In genomic region chr7:80134454-80135172, GRCm38 (mm10) we compare ENCODE assay signal across 8 mouse cellular contexts. TPM values are rescaled to one million over a fixed set of nuclear protein-coding genes. Genes with fewer than 3 reads are reported as not detected.
A peak's percentile ranks its signal among the peaks of the same experiment; 100 is the strongest.
DNase-seq lines count a peak whose midpoint lies in the region; ATAC-seq and TF ChIP-seq lines count a peak whose summit lies in the region.

No protein-coding gene starts in this region.

- 40% methylated on average over 8 of the region's 8 CpGs for WGBS in forebrain, embryonic 13.5 days
- 61% methylated on average over 8 of the region's 8 CpGs for WGBS in forebrain, embryonic 11.5 days
- whole genome bisulfite sequencing in kidney, embryonic 16.5 days = 35% methylated on average over 8 of the region's 8 CpGs
- WGBS in liver, adult 2 months = 13% methylated on average over 8 of the region's 8 CpGs

- no peak for TF ChIP-seq POLR2A in liver, adult 2 months (IDR thresholded peaks at IDR 0.05; ENCODE audit: extremely low read depth, insufficient read depth, low read length)

- H3K9me3 ChIP-seq in forebrain, embryonic 13.5 days (replicated peaks) = peaks cover 12% of the 10 kb centered on the region
- no peaks in the 10 kb centered on the region; the same call in 1 of the 2 replicates for H3K9me3 ChIP-seq in forebrain, embryonic 11.5 days (ENCODE audit: control insufficient read depth, low read length)
- H3K9me3 ChIP-seq in kidney, embryonic 16.5 days (ENCODE audit: low read length) = peaks cover 6% of the 10 kb centered on the region

- H3K4me2 ChIP-seq in forebrain, embryonic 13.5 days = peak overlapping the region; percentile 15
- no peak overlapping the region for H3K4me2 ChIP-seq in forebrain, embryonic 11.5 days (ENCODE audit: low read depth, low read length, severe bottlenecking)
- H3K4me2 ChIP-seq in kidney, embryonic 16.5 days (replicated peaks; ENCODE audit: low read depth, low read length) = no peak overlapping the region

- peaks cover 15% of the 10 kb centered on the region for H3K4me1 ChIP-seq in forebrain, embryonic 13.5 days
- H3K4me1 ChIP-seq in forebrain, embryonic 11.5 days (replicated peaks; ENCODE audit: control insufficient read depth, insufficient read depth, low read length) = no peaks in the 10 kb centered on the region
- H3K4me1 ChIP-seq in kidney, embryonic 16.5 days (ENCODE audit: insufficient read depth, low read length) = peaks cover 8% of the 10 kb centered on the region
- H3K4me1 ChIP-seq in liver, adult 2 months (ENCODE audit: control insufficient read depth, insufficient read depth, low read length) = peaks cover 21% of the 10 kb centered on the region

- no peaks in the 10 kb centered on the region for H3K79me2 ChIP-seq in liver, adult 2 months (ENCODE audit: control insufficient read depth, insufficient read depth, low read length)

- no peak for DNase-seq in forebrain, embryonic 11.5 days (ENCODE audit: low spot score)
- peak; percentile 48 for DNase-seq in cerebellum, adult 9-11 months
- peak; percentile 89 to 90 for DNase-seq in heart, adult 18-20 months
- DNase-seq in liver, adult 2 months (ENCODE audit: extremely low read depth, low read depth, low spot score) = peak; percentile 82
- peak; percentile 82 for DNase-seq in ovary, postnatal 36 days (ENCODE audit: low spot score)
- DNase-seq in embryo, embryonic 10.5 days (ENCODE audit: low spot score) = no peak

- H3K9ac ChIP-seq in forebrain, embryonic 13.5 days = peak overlapping the region; percentile 37; the same call in 1 of the 2 replicates
- no peak overlapping the region for H3K9ac ChIP-seq in forebrain, embryonic 11.5 days (ENCODE audit: low read length)
- no peak overlapping the region for H3K9ac ChIP-seq in kidney, embryonic 16.5 days (replicated peaks; ENCODE audit: low read length)
- H3K9ac ChIP-seq in liver, adult 2 months (ENCODE audit: low read depth, low read length) = peak overlapping the region; percentile 23; the same call in 1 of the 2 replicates

- no peaks in the 10 kb centered on the region for H3K36me3 ChIP-seq in forebrain, embryonic 13.5 days (ENCODE audit: poor library complexity, severe bottlenecking)
- H3K36me3 ChIP-seq in forebrain, embryonic 11.5 days (ENCODE audit: control insufficient read depth, insufficient read depth, low read length) = no peaks in the 10 kb centered on the region
- no peaks in the 10 kb centered on the region for H3K36me3 ChIP-seq in kidney, embryonic 16.5 days (ENCODE audit: insufficient read depth, low read length)
- no peaks in the 10 kb centered on the region for H3K36me3 ChIP-seq in liver, adult 2 months (ENCODE audit: control insufficient read depth, insufficient read depth, low read length)

- H3K27ac ChIP-seq in forebrain, embryonic 13.5 days = peak overlapping the region; percentile 74
- H3K27ac ChIP-seq in forebrain, embryonic 11.5 days (ENCODE audit: low read depth, low read length) = no peak overlapping the region
- peak overlapping the region; percentile 5; the same call in 1 of the 2 replicates for H3K27ac ChIP-seq in kidney, embryonic 16.5 days (ENCODE audit: low read length)
- peak overlapping the region; percentile 35 for H3K27ac ChIP-seq in liver, adult 2 months (replicated peaks; ENCODE audit: insufficient read depth, low read depth, low read length)

- no peaks in the 10 kb centered on the region for H3K27me3 ChIP-seq in forebrain, embryonic 13.5 days
- H3K27me3 ChIP-seq in forebrain, embryonic 11.5 days (ENCODE audit: control insufficient read depth, insufficient read depth, low read length) = no peaks in the 10 kb centered on the region
- no peaks in the 10 kb centered on the region for H3K27me3 ChIP-seq in kidney, embryonic 16.5 days (ENCODE audit: insufficient read depth, low read length)
- no peaks in the 10 kb centered on the region for H3K27me3 ChIP-seq in liver, adult 2 months (ENCODE audit: control insufficient read depth, insufficient read depth, low read length)

- ATAC-seq in forebrain, embryonic 13.5 days = peak; percentile 85
- ATAC-seq in forebrain, embryonic 11.5 days (replicated peaks; ENCODE audit: low FRiP score) = no peak
- ATAC-seq in kidney, embryonic 16.5 days (ENCODE audit: low FRiP score, low TSS enrichment) = peak; percentile 72

- no peak for TF ChIP-seq CTCF in liver, adult 2 months (IDR thresholded peaks at IDR 0.05; ENCODE audit: low read depth, low read length)

- H3K4me3 ChIP-seq in forebrain, embryonic 13.5 days = no peak overlapping the region
- no peak overlapping the region for H3K4me3 ChIP-seq in forebrain, embryonic 11.5 days (ENCODE audit: low read depth, low read length)
- no peak overlapping the region for H3K4me3 ChIP-seq in kidney, embryonic 16.5 days (ENCODE audit: low read length)
- no peak overlapping the region for H3K4me3 ChIP-seq in liver, adult 2 months (ENCODE audit: insufficient read depth, low read depth, low read length)

RNA-seq across cellular contexts. Expression of gene Idh2, which starts 19.4 kb away (rescaled TPM):
- polyA plus RNA-seq in forebrain, embryonic 13.5 days (2015; fragmentation: Nextera tagmentation; extraction: Ambion mirVana) = 351 and 386 TPM in 2 replicates
- 403 and 425 TPM in 2 replicates for polyA plus RNA-seq in forebrain, embryonic 11.5 days (2014; fragmentation: Nextera tagmentation; extraction: Ambion mirVana)
- total RNA-seq in heart, adult 18-20 months (2021) = 1,000 to 10,000 TPM; 2,187 to 2,245 TPM
- 782 and 850 TPM in 2 replicates for polyA plus RNA-seq in kidney, embryonic 16.5 days (2015; fragmentation: Nextera tagmentation; extraction: Ambion mirVana)
- 177 and 195 TPM in 2 replicates for total RNA-seq in liver, adult 2 months (2014; rRNA removed)
- 163 and 164 TPM in 2 replicates for polyA plus RNA-seq in liver, adult 2 months (2012; rRNA removed)

RNA-seq across cellular contexts. Expression of gene Sema4b, which starts 52.0 kb away (rescaled TPM):
- polyA plus RNA-seq in forebrain, embryonic 13.5 days (2015; fragmentation: Nextera tagmentation; extraction: Ambion mirVana) = 20.7 and 22.3 TPM in 2 replicates
- 15.7 and 17.3 TPM in 2 replicates for polyA plus RNA-seq in forebrain, embryonic 11.5 days (2014; fragmentation: Nextera tagmentation; extraction: Ambion mirVana)
- 10 to 100 TPM; 10.6 to 12.6 TPM for total RNA-seq in heart, adult 18-20 months (2021)
- 17.7 and 23.7 TPM in 2 replicates for polyA plus RNA-seq in kidney, embryonic 16.5 days (2015; fragmentation: Nextera tagmentation; extraction: Ambion mirVana)
- total RNA-seq in liver, adult 2 months (2014; rRNA removed) = 3.7 and 5.4 TPM in 2 replicates
- 4.0 and 4.4 TPM in 2 replicates for polyA plus RNA-seq in liver, adult 2 months (2012; rRNA removed)

Comparison
In these comparisons a context has a peak if more than half of its experiments do, and no peak if none do; other contexts are left out.
1. H3K9ac ChIP-seq: peak in forebrain, embryonic 13.5 days (single experiment) and liver, adult 2 months (single experiment); none in forebrain, embryonic 11.5 days (single experiment) and kidney, embryonic 16.5 days (single experiment).
2. DNase-seq: peak in cerebellum, adult 9-11 months (single experiment), heart, adult 18-20 months (2 of 2), liver, adult 2 months (single experiment) and ovary, postnatal 36 days (single experiment); none in forebrain, embryonic 11.5 days (single experiment) and embryo, embryonic 10.5 days (single experiment).